ENCODE assay signal across 7 mouse cellular contexts in genomic region chr19:6933436-6934194, GRCm38 (mm10). TPM values are rescaled to one million over a fixed set of nuclear protein-coding genes. Genes with fewer than 3 reads are reported as not detected.
DNase-seq lines count a peak whose midpoint lies in the region; ATAC-seq and TF ChIP-seq lines count a peak whose summit lies in the region.

No protein-coding gene starts in this region.

- peak overlapping the region; percentile 63 for H3K4me2 ChIP-seq in lung, embryonic 15.5 days
- H3K4me2 ChIP-seq in hindbrain, embryonic 13.5 days, result peak overlapping the region; percentile 70
- H3K4me2 ChIP-seq in limb, embryonic 15.5 days, result peak overlapping the region; percentile 90

- WGBS in lung, embryonic 15.5 days, result 4% methylated on average over 58 of the region's 58 CpGs
- WGBS in hindbrain, embryonic 13.5 days, result 3% methylated on average over 58 of the region's 58 CpGs
- 4% methylated on average over 58 of the region's 58 CpGs for WGBS in limb, embryonic 15.5 days
- WGBS in olfactory bulb, adult 2 months, result 4% methylated on average over 58 of the region's 58 CpGs

- no peaks in the 10 kb centered on the region for H3K36me3 ChIP-seq in lung, embryonic 15.5 days
- H3K36me3 ChIP-seq in hindbrain, embryonic 13.5 days, result peaks cover 9% of the 10 kb centered on the region; the same call in 1 of the 2 replicates
- no peaks in the 10 kb centered on the region for H3K36me3 ChIP-seq in limb, embryonic 15.5 days

- no peak for DNase-seq in lung, postnatal 36 days
- DNase-seq in cerebellum, postnatal 25 days, result peak; percentile 76 to 81
- no peak for DNase-seq in thymus, postnatal 10 days (ENCODE audit: low spot score in 2 of 2)

- H3K9ac ChIP-seq in lung, embryonic 15.5 days, result peak overlapping the region; percentile 30; the same call in 1 of the 2 replicates
- H3K9ac ChIP-seq in hindbrain, embryonic 13.5 days, result peak overlapping the region; percentile 72
- H3K9ac ChIP-seq in limb, embryonic 15.5 days, result peak overlapping the region; percentile 42

- H3K4me1 ChIP-seq in lung, embryonic 15.5 days, result peaks cover 12% of the 10 kb centered on the region
- peaks cover 26% of the 10 kb centered on the region for H3K4me1 ChIP-seq in hindbrain, embryonic 13.5 days (replicated peaks)
- peaks cover 16% of the 10 kb centered on the region for H3K4me1 ChIP-seq in limb, embryonic 15.5 days
- H3K4me1 ChIP-seq in olfactory bulb, adult 2 months (ENCODE audit: control insufficient read depth, insufficient read depth, low read length), result peaks cover 32% of the 10 kb centered on the region

- TF ChIP-seq CTCF in olfactory bulb, adult 2 months (IDR thresholded peaks at IDR 0.05; ENCODE audit: insufficient read depth, low read depth, low read length), result no peak

- ATAC-seq in lung, embryonic 15.5 days (ENCODE audit: borderline replicate concordance, extremely low read depth, low FRiP score, low TSS enrichment), result peak; percentile 32; the same call in 1 of the 2 replicates
- peak; percentile 78 for ATAC-seq in hindbrain, embryonic 13.5 days (ENCODE audit: low FRiP score)
- ATAC-seq in limb, embryonic 15.5 days (ENCODE audit: insufficient number of reproducible peaks, low FRiP score, low TSS enrichment, low read depth), result peak; percentile 62; the same call in 1 of the 2 replicates

- no peak overlapping the region for H3K27ac ChIP-seq in lung, embryonic 15.5 days
- no peak overlapping the region for H3K27ac ChIP-seq in hindbrain, embryonic 13.5 days
- no peak overlapping the region for H3K27ac ChIP-seq in limb, embryonic 15.5 days
- H3K27ac ChIP-seq in olfactory bulb, adult 2 months (ENCODE audit: insufficient read depth, low read depth, low read length), result no peak overlapping the region

- no peak for TF ChIP-seq POLR2A in olfactory bulb, adult 2 months (IDR thresholded peaks at IDR 0.05; ENCODE audit: insufficient read depth, low read depth, low read length)

- peaks cover 75% of the 10 kb centered on the region for H3K27me3 ChIP-seq in lung, embryonic 15.5 days
- peaks cover 86% of the 10 kb centered on the region for H3K27me3 ChIP-seq in hindbrain, embryonic 13.5 days
- peaks cover 74% of the 10 kb centered on the region for H3K27me3 ChIP-seq in limb, embryonic 15.5 days

- H3K9me3 ChIP-seq in lung, embryonic 15.5 days, result no peaks in the 10 kb centered on the region
- H3K9me3 ChIP-seq in hindbrain, embryonic 13.5 days, result no peaks in the 10 kb centered on the region
- no peaks in the 10 kb centered on the region for H3K9me3 ChIP-seq in limb, embryonic 15.5 days

- peak overlapping the region; percentile 37 for H3K4me3 ChIP-seq in lung, embryonic 15.5 days
- H3K4me3 ChIP-seq in hindbrain, embryonic 13.5 days, result peak overlapping the region; percentile 45
- peak overlapping the region; percentile 45 for H3K4me3 ChIP-seq in limb, embryonic 15.5 days
- H3K4me3 ChIP-seq in olfactory bulb, adult 2 months (ENCODE audit: insufficient read depth, low read depth, low read length), result peak overlapping the region; percentile 47

RNA-seq across cellular contexts. Expression of gene Kcnk4, which starts 0.7 kb away (rescaled TPM):
- polyA plus RNA-seq in lung, embryonic 15.5 days (2015; fragmentation: Nextera tagmentation; extraction: Ambion mirVana), result 0.13 and 0.22 TPM in 2 replicates
- polyA plus RNA-seq in hindbrain, embryonic 13.5 days (2015; fragmentation: Nextera tagmentation; extraction: Ambion mirVana), result 1.7 and 2.2 TPM in 2 replicates
- polyA plus RNA-seq in limb, embryonic 15.5 days (2015; fragmentation: Nextera tagmentation; extraction: Ambion mirVana), result 1.5 and 1.7 TPM in 2 replicates
- not detected in 2 replicates for polyA plus RNA-seq in olfactory bulb, adult 2 months (2012; ENCODE audit: insufficient read depth, insufficient read length, low replicate concordance, missing spikeins)

RNA-seq across cellular contexts. Expression of gene Bad, which starts 8.0 kb away (rescaled TPM):
- 74.4 and 80.0 TPM in 2 replicates for polyA plus RNA-seq in lung, embryonic 15.5 days (2015; fragmentation: Nextera tagmentation; extraction: Ambion mirVana)
- polyA plus RNA-seq in hindbrain, embryonic 13.5 days (2015; fragmentation: Nextera tagmentation; extraction: Ambion mirVana), result 83.1 and 86.9 TPM in 2 replicates
- 92.3 and 94.7 TPM in 2 replicates for polyA plus RNA-seq in limb, embryonic 15.5 days (2015; fragmentation: Nextera tagmentation; extraction: Ambion mirVana)
- not detected in 2 replicates for polyA plus RNA-seq in olfactory bulb, adult 2 months (2012; ENCODE audit: insufficient read depth, insufficient read length, low replicate concordance, missing spikeins)

RNA-seq across cellular contexts. Expression of gene Catsperz, which starts 8.4 kb away (rescaled TPM):
- polyA plus RNA-seq in lung, embryonic 15.5 days (2015; fragmentation: Nextera tagmentation; extraction: Ambion mirVana), result 2.5 and 3.4 TPM in 2 replicates
- 0.86 and 1.00 TPM in 2 replicates for polyA plus RNA-seq in hindbrain, embryonic 13.5 days (2015; fragmentation: Nextera tagmentation; extraction: Ambion mirVana)
- 6.7 and 7.9 TPM in 2 replicates for polyA plus RNA-seq in limb, embryonic 15.5 days (2015; fragmentation: Nextera tagmentation; extraction: Ambion mirVana)
- not detected in 2 replicates for polyA plus RNA-seq in olfactory bulb, adult 2 months (2012; ENCODE audit: insufficient read depth, insufficient read length, low replicate concordance, missing spikeins)

RNA-seq across cellular contexts. Expression of gene Gpr137, which starts 8.7 kb away (rescaled TPM):
- 28.1 and 31.0 TPM in 2 replicates for polyA plus RNA-seq in lung, embryonic 15.5 days (2015; fragmentation: Nextera tagmentation; extraction: Ambion mirVana)
- 53.1 and 54.7 TPM in 2 replicates for polyA plus RNA-seq in hindbrain, embryonic 13.5 days (2015; fragmentation: Nextera tagmentation; extraction: Ambion mirVana)
- 35.2 and 38.9 TPM in 2 replicates for polyA plus RNA-seq in limb, embryonic 15.5 days (2015; fragmentation: Nextera tagmentation; extraction: Ambion mirVana)
- polyA plus RNA-seq in olfactory bulb, adult 2 months (2012; ENCODE audit: insufficient read depth, insufficient read length, low replicate concordance, missing spikeins), result not detected in 2 replicates

RNA-seq across cellular contexts. Expression of gene Esrra, which starts 12.0 kb away (rescaled TPM):
- 9.3 and 9.5 TPM in 2 replicates for polyA plus RNA-seq in lung, embryonic 15.5 days (2015; fragmentation: Nextera tagmentation; extraction: Ambion mirVana)
- polyA plus RNA-seq in hindbrain, embryonic 13.5 days (2015; fragmentation: Nextera tagmentation; extraction: Ambion mirVana), result 15.8 and 16.6 TPM in 2 replicates
- polyA plus RNA-seq in limb, embryonic 15.5 days (2015; fragmentation: Nextera tagmentation; extraction: Ambion mirVana), result 11.1 and 11.4 TPM in 2 replicates
- polyA plus RNA-seq in olfactory bulb, adult 2 months (2012; ENCODE audit: insufficient read depth, insufficient read length, low replicate concordance, missing spikeins), result not detected in 2 replicates

Comparison
In these comparisons a context has a peak if more than half of its experiments do, and no peak if none do; other contexts are left out.
1. DNase-seq: peak in cerebellum, postnatal 25 days (2 of 2); none in lung, postnatal 36 days (single experiment) and thymus, postnatal 10 days (0 of 2).
2. RNA of gene Bad, which starts 8.0 kb away (polyA plus RNA-seq): 92.3 to 94.7 TPM in limb, embryonic 15.5 days, 83.1 to 86.9 TPM in hindbrain, embryonic 13.5 days and 74.4 to 80.0 TPM in lung, embryonic 15.5 days; not detected in olfactory bulb, adult 2 months; every median in the first group is over 10 times any median in the second.
3. Peak in every context shown above with its lines, with median percentiles within 50 percentile points of each other: ATAC-seq, H3K4me2 ChIP-seq, H3K4me3 ChIP-seq and H3K9ac ChIP-seq.